In genomic region chr10:80929299-80930226, GRCm38 (mm10) we compare ENCODE assay signal across 7 mouse cellular contexts. TPM values are rescaled to one million over a fixed set of nuclear protein-coding genes. Genes with fewer than 3 reads are reported as not detected.
DNase-seq lines count a peak whose midpoint lies in the region; ATAC-seq lines count a peak whose summit lies in the region.

Gadd45b (plus strand) TSS chr10:80930073.

- peak within 1 kb of the TSS; percentile 90 for H3K4me2 ChIP-seq in intestine, embryonic 16.5 days (ENCODE audit: low read depth, low read length)
- peak within 1 kb of the TSS; percentile 89 for H3K4me2 ChIP-seq in midbrain, embryonic 11.5 days

- peak within 1 kb of the TSS; percentile 75 for H3K9ac ChIP-seq in intestine, embryonic 16.5 days (ENCODE audit: low read depth, low read length)
- peak within 1 kb of the TSS; percentile 65 for H3K9ac ChIP-seq in midbrain, embryonic 11.5 days (ENCODE audit: low read length)

- peak within 1 kb of the TSS; percentile 68 for H3K4me3 ChIP-seq in intestine, embryonic 16.5 days (ENCODE audit: low read length)
- H3K4me3 ChIP-seq in midbrain, embryonic 11.5 days (ENCODE audit: low read depth, low read length): peak within 1 kb of the TSS; percentile 40

- 0 out of 2 replicates have a peak, but pooled peaks cover 3% of the 10 kb centered on the region for H3K27me3 ChIP-seq in intestine, embryonic 16.5 days (replicated peaks; ENCODE audit: control insufficient read depth, insufficient read depth, low read length)
- H3K27me3 ChIP-seq in midbrain, embryonic 11.5 days (ENCODE audit: control insufficient read depth, insufficient read depth, low read length): peaks cover 42% of the 10 kb centered on the region

- H3K4me1 ChIP-seq in intestine, embryonic 16.5 days (ENCODE audit: control insufficient read depth, insufficient read depth, low read length): peaks cover 36% of the 10 kb centered on the region
- peaks cover 45% of the 10 kb centered on the region for H3K4me1 ChIP-seq in midbrain, embryonic 11.5 days (ENCODE audit: control insufficient read depth, insufficient read depth, low read length)

- peak; percentile 96 to 97 for DNase-seq in adrenal gland, adult 18-20 months (ENCODE audit: low spot score in 2 of 2)
- peak; percentile 99 for DNase-seq in embryo, embryonic 10.5 days (ENCODE audit: low spot score)
- DNase-seq in gastrocnemius, postnatal 4 days (ENCODE audit: low spot score in 2 of 2): peak; percentile 98 to 99
- DNase-seq in left cerebral cortex, postnatal 36 days (ENCODE audit: low spot score in 2 of 2): peak; percentile 98
- DNase-seq in midbrain, embryonic 11.5 days (ENCODE audit: low spot score, missing footprints): peak; percentile 100
- DNase-seq in skeletal muscle tissue, adult 2 months (ENCODE audit: low read depth, low spot score): peak; percentile 100

- ATAC-seq in intestine, embryonic 16.5 days: peak; percentile 82
- ATAC-seq in midbrain, embryonic 11.5 days (ENCODE audit: low FRiP score): peak; percentile 91

- WGBS in intestine, embryonic 16.5 days: under 1% methylated on average over 56 of the region's 56 CpGs
- WGBS in midbrain, embryonic 11.5 days: under 1% methylated on average over 56 of the region's 56 CpGs

- H3K27ac ChIP-seq in intestine, embryonic 16.5 days (ENCODE audit: low read length): peak within 1 kb of the TSS; percentile 97
- H3K27ac ChIP-seq in midbrain, embryonic 11.5 days (ENCODE audit: low read depth, low read length): peak within 1 kb of the TSS; percentile 35; the same call in 1 of the 2 replicates

- intact Hi-C loops in left cerebral cortex, postnatal 36 days (cut with DNase I): loop anchor here (2.0 kb wide), 1 partner anchor 25 kb away; no protein-coding TSS in a partner anchor

- no peaks in the 10 kb centered on the region for H3K9me3 ChIP-seq in intestine, embryonic 16.5 days (ENCODE audit: control insufficient read depth, low read length)
- H3K9me3 ChIP-seq in midbrain, embryonic 11.5 days (ENCODE audit: control insufficient read depth, low read length): no peaks in the 10 kb centered on the region

- no peaks in the 10 kb centered on the region; the same call in 1 of the 2 replicates for H3K36me3 ChIP-seq in intestine, embryonic 16.5 days (ENCODE audit: control insufficient read depth, insufficient read depth, low read length)
- no peaks in the 10 kb centered on the region for H3K36me3 ChIP-seq in midbrain, embryonic 11.5 days (ENCODE audit: control insufficient read depth, insufficient read depth, low read length)

RNA-seq across cellular contexts. Expression of gene Gadd45b, which starts in this region (rescaled TPM):
- total RNA-seq in adrenal gland, adult 18-20 months (2021): 10 to 100 TPM; 34.1 to 75.0 TPM
- total RNA-seq in gastrocnemius, postnatal 4 days (2021): 10 to 100 TPM; 13.5 to 16.3 TPM
- polyA plus RNA-seq in intestine, embryonic 16.5 days (2015; fragmentation: Nextera tagmentation; extraction: Ambion mirVana): 26.5 and 29.1 TPM in 2 replicates
- 10 to 100 TPM; 17.4 to 23.9 TPM for total RNA-seq in left cerebral cortex, postnatal 36 days (2021)
- polyA plus RNA-seq in midbrain, embryonic 11.5 days (2014; fragmentation: Nextera tagmentation; extraction: Ambion mirVana): 10.1 and 11.3 TPM in 2 replicates

Comparison
In these comparisons a context has a peak if more than half of its experiments do, and no peak if none do; other contexts are left out.
1. Peak in every context shown above with its lines: DNase-seq, ATAC-seq, H3K4me3 ChIP-seq and H3K27ac ChIP-seq.